Mouse (Mus musculus) midbrain, embryonic 14.5 days (tissue): ENCODE results near the gene Gm595. TPM values are rescaled to one million over a fixed set of nuclear protein-coding genes. Genes with fewer than 3 reads are reported as not detected.

ENCODE experiments used
- polyA plus RNA-seq: library from polyadenylated mRNA; unstranded; fragments of >200 nt; fragmentation: Nextera tagmentation; extraction: Ambion mirVana; gene quantifications from 2 replicates; pipeline ENCODE4 v1.2.1, GENCODE M21; 2014

The Gm595 gene
- polyA plus RNA-seq, 1 experiment from 2014 or later = not detected

Other genes with a start within 250 kb of the Gm595 start
- gene Gpr119, start 203.2 kb downstream of the Gm595 start, polyA plus RNA-seq = 0.09 TPM in 1 of 2 replicates, not detected in the other
- 19.3 and 24.6 TPM in 2 replicates for gene Rbmx2, start 182.7 kb downstream of the Gm595 start, polyA plus RNA-seq